Mouse (Mus musculus) liver, embryonic 12.5 days (tissue): ENCODE measurements around the gene Pkdrej. TPM values are rescaled to one million over a fixed set of nuclear protein-coding genes. Genes with fewer than 3 reads are reported as not detected.

Experiments
- ATAC-seq: fragments of 200-750 bp; cut with Nextera tagmentation; 2 replicates; pipeline ENCODE4 v1.8.0; 2017; ENCODE audit warnings: moderate number of reproducible peaks, mild to moderate bottlenecking, moderate library complexity
- H3K27ac ChIP-seq: fragments of 300-500 bp; sonication (generic); 2 replicates; pipeline ENCODE4 v1.5.1; 2016; ENCODE audit warnings: mild to moderate bottlenecking
- H3K27me3 ChIP-seq: fragments of 300-500 bp; sonication (generic); replicated peaks from 2 replicates; pipeline ENCODE4 v1.6.1; 2016; ENCODE audit warnings: mild to moderate bottlenecking, moderate library complexity
- H3K36me3 ChIP-seq: fragments of 300-500 bp; sonication (generic); 2 replicates; pipeline ENCODE4 v1.6.1; 2016; ENCODE audit warnings: mild to moderate bottlenecking, moderate library complexity
- H3K4me1 ChIP-seq: fragments of 300-500 bp; sonication (generic); 2 replicates; pipeline ENCODE4 v1.6.1; 2016
- H3K4me2 ChIP-seq: fragments of 300-500 bp; sonication (generic); 2 replicates; pipeline ENCODE4 v1.6.1; 2016; ENCODE audit warnings: mild to moderate bottlenecking, moderate library complexity
- H3K4me3 ChIP-seq: fragments of 300-500 bp; sonication (generic); 2 replicates; pipeline ENCODE4 v1.5.1; 2016; ENCODE audit warnings: mild to moderate bottlenecking, moderate library complexity
- H3K9ac ChIP-seq: fragments of 300-500 bp; sonication (generic); 2 replicates; pipeline ENCODE4 v1.6.1; 2016; ENCODE audit warnings: mild to moderate bottlenecking, moderate library complexity
- H3K9me3 ChIP-seq: fragments of 300-500 bp; sonication (generic); replicated peaks from 2 replicates; pipeline ENCODE4 v1.6.1; 2016; ENCODE audit warnings: mild to moderate bottlenecking, moderate library complexity
- WGBS: fragments of 180-500 bp; shearing (Covaris S2); methylation state at CpG from one replicate; pipeline ENCODE4 v1.1.7; 2016; ENCODE audit not compliant: insufficient replicate concordance; 5-methylcytosine and 5-hydroxymethylcytosine counted together
- polyA plus RNA-seq: library from polyadenylated mRNA; unstranded; fragments of >200 nt; fragmentation: Nextera tagmentation; extraction: Ambion mirVana; gene quantifications from 2 replicates; pipeline ENCODE4 v1.2.1, GENCODE M21; 2016

The Pkdrej gene
- polyA plus RNA-seq, 1 experiment from 2014 or later, result 0.12 TPM

DNA sequence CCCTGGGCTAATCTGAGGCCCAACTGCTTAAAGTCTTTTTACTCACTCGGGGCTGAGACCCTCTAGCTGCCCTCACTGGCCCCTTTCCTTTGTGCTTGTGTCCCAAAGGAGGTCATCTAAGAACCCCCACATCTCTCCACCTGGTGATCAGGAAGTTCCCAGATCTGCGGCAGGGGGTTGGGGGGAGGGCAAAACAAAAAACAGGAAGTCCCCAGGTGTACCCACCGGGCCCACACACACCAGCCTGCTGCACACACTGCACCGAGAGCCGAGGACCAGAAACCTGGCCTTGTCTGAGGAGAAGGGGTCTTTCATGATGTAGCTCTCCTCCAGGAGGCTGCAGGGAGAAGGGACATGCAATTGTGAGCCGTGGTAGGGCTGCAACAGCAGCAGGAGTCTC lies 13.5 kb downstream of the Pkdrej start:
- Histone ChIP-seq H3K9me3 (no peaks in the 10 kb centered on the region), H3K9ac (no peak overlapping the region), H3K4me1 (peaks cover 33% of the 10 kb centered on the region), H3K27me3 (peaks cover 2% of the 10 kb centered on the region; the same call in 1 of the 2 replicates), H3K4me3 (no peak overlapping the region), H3K4me2 (no peak overlapping the region), H3K27ac (no peak overlapping the region), H3K36me3 (0 out of 2 replicates have a peak, but pooled peaks cover 6% of the 10 kb centered on the region)
- WGBS, result 70% methylated on average over 6 of the region's 6 CpGs
- no peak for ATAC-seq

DNA sequence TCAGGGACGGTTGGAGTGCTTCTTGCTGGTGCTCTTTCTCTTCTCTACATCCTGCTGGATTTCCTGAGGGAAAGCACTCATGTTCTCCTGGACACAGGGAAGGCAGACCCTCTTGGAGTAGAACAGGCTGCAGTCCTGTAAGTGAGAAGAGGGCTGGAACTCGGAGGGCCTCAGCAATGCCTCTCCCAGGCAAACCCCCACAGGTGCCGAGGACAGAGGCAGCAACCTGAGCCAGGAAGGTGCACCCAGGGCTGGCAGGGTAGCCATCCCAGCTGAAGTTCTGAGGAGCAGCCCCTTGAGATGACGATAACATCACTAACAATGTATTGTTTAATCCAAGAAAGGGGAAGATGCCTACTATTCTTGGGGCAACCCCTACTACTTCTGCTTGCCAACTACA lies 14.1 kb downstream of the Pkdrej start:
- Histone ChIP-seq H3K27ac (no peak overlapping the region), H3K9ac (no peak overlapping the region), H3K4me2 (no peak overlapping the region), H3K36me3 (0 out of 2 replicates have a peak, but pooled peaks cover 6% of the 10 kb centered on the region), H3K4me3 (no peak overlapping the region), H3K4me1 (peaks cover 29% of the 10 kb centered on the region), H3K9me3 (no peaks in the 10 kb centered on the region), H3K27me3 (peaks cover 4% of the 10 kb centered on the region; the same call in 1 of the 2 replicates)
- 66% methylated on average over 4 of the region's 4 CpGs for WGBS
- ATAC-seq, result no peak

DNA sequence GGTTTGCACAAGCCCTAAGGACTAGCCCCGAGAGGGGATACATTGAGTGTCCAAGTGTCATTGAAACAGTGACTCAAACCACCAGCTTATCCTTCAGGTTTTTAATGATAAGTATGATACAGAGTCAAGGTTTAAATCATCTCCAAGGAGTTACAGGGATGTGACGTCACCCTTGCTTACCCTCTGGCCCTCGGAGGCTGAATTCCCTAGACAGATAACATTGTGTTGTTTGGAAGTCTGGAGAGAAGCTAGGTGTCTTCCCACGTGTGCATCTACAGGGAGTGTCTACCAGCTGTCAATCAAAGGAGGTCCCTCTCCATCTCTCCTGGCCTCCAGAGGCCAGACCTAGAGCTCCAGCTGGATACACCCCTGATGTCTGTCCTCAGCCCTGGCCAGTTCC lies 14.6 kb downstream of the Pkdrej start:
- 0 out of 2 replicates have a peak, but pooled peaks cover 6% of the 10 kb centered on the region for H3K36me3 ChIP-seq
- 72% methylated on average over 4 of the region's 4 CpGs for WGBS
- no peak overlapping the region for H3K27ac ChIP-seq
- no peaks in the 10 kb centered on the region for H3K9me3 ChIP-seq
- no peak overlapping the region for H3K9ac ChIP-seq
- peaks cover 4% of the 10 kb centered on the region; the same call in 1 of the 2 replicates for H3K27me3 ChIP-seq
- H3K4me1 ChIP-seq, result peaks cover 24% of the 10 kb centered on the region
- no peak overlapping the region for H3K4me2 ChIP-seq
- ATAC-seq, result no peak
- no peak overlapping the region for H3K4me3 ChIP-seq

DNA sequence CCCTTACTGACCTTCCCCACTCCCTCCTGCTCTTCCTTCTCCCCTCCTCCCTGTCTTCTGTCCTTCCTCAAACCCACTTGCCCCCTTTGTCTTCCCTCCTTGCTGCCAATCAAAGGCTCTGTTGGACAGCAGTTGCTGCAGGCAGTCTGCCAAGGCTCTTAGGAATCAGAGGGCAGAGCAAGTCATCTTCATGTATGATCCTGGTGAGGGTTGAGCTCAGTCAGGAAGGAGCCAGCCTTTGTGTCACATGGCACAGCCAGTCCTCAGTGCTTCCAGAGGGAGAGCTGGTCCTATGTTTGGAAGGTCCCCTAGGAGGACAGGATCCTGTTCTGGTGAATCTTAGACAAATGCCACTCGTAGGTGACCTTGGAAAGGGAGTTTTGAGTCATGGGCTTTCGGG lies 18.6 kb downstream of the Pkdrej start:
- Histone ChIP-seq H3K4me3 (no peak overlapping the region), H3K4me1 (no peaks in the 10 kb centered on the region), H3K27me3 (peaks cover 4% of the 10 kb centered on the region; the same call in 1 of the 2 replicates), H3K4me2 (no peak overlapping the region), H3K36me3 (0 out of 2 replicates have a peak, but pooled peaks cover 6% of the 10 kb centered on the region), H3K9me3 (no peaks in the 10 kb centered on the region), H3K27ac (no peak overlapping the region), H3K9ac (no peak overlapping the region)
- ATAC-seq, result no peak
- WGBS, result 54% methylated on average over 2 of the region's 2 CpGs

DNA sequence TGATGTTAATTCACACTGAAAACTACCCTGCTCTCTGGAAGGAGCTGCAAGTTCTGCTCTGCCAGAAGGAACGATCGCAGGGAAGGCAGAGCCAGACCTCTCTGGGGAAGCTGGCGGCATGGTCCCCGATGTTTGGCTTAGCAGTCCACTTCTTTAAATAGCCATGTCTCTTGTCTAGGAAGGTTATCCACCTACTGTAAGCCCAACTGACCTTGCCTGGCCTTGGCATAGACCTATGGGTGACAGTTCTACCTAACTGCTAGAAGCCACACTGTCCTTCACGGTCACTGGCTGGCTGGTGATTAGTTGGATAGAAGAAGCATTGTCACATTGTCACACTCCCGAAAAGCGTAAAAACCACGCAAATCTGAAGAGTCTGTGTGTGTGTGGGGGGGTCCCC lies 22.9 kb downstream of the Pkdrej start:
- Histone ChIP-seq H3K27ac (no peak overlapping the region), H3K27me3 (peaks cover 4% of the 10 kb centered on the region; the same call in 1 of the 2 replicates), H3K4me2 (no peak overlapping the region), H3K4me3 (no peak overlapping the region), H3K9me3 (no peaks in the 10 kb centered on the region), H3K9ac (no peak overlapping the region), H3K4me1 (no peaks in the 10 kb centered on the region), H3K36me3 (no peaks in the 10 kb centered on the region)
- WGBS, result 69% methylated on average over 8 of the region's 8 CpGs
- ATAC-seq, result no peak

DNA sequence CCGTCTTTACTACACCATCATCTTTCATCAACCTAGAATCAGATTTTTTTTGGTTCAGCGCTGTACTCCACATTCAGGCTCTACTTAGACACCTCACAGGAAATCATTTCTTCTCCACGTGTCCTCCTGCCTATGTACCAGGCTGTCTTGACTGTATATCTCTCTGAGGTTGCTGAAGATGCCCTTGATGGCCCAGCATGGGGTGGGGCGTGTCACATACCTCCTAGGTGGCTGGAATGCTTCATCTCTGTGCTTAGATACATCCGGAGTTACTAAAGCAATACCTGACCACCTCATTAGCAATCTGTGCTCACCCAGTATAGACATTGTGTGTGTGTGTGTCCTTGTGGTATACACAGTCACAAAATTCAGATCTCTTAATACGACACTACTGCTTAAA lies 26.0 kb downstream of the Pkdrej start:
- 58% methylated on average over 6 of the region's 6 CpGs for WGBS
- no peaks in the 10 kb centered on the region for H3K9me3 ChIP-seq
- no peaks in the 10 kb centered on the region for H3K4me1 ChIP-seq
- no peak overlapping the region for H3K27ac ChIP-seq
- H3K4me2 ChIP-seq, result no peak overlapping the region
- H3K36me3 ChIP-seq, result no peaks in the 10 kb centered on the region
- no peak overlapping the region for H3K4me3 ChIP-seq
- 0 out of 2 replicates have a peak, but pooled peaks cover 4% of the 10 kb centered on the region for H3K27me3 ChIP-seq
- no peak overlapping the region for H3K9ac ChIP-seq
- no peak for ATAC-seq

DNA sequence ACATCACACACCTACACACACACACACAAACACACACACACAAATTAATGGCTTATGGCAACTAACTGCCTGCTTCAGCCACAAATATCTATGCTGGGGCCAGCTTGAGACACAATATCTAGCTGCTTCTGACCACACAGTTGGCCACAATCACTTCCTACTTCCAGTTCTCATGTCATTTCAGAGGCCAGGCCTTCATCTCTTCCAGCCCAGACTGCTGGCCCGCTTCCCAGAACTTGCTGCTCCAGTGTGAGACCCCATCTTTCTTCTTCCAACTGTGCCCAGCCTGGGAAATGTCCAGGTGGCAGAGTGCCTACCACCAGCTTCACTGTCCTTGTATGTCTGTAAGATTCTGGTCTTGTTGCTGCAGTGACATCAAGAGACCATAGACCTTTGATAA lies 28.7 kb downstream of the Pkdrej start:
- Histone ChIP-seq H3K27ac (no peak overlapping the region), H3K4me1 (no peaks in the 10 kb centered on the region), H3K27me3 (0 out of 2 replicates have a peak, but pooled peaks cover 4% of the 10 kb centered on the region), H3K9ac (no peak overlapping the region), H3K4me3 (no peak overlapping the region), H3K9me3 (no peaks in the 10 kb centered on the region), H3K4me2 (no peak overlapping the region), H3K36me3 (no peaks in the 10 kb centered on the region)
- 23% methylated on average over 1 of the region's 1 CpGs for WGBS
- ATAC-seq, result no peak

DNA sequence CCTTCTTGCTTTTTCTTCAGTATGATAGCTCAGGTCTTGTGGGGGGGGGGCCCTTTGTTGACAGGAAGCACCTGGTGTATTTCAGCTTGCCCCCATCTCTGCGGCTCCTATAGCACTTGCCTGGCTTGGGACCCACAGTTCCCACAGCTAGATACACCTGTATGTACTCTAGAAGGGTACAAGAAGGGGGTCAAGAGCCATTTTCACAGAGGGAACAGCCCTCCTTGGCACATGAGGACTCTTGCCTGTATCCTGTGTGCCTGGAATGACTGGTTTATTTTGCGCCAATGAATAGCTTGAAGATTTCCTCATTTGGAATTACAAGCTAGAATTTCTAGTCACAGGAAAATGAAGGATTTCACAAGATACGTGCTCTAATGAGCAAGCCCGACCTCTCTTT lies 30.1 kb downstream of the Pkdrej start:
- 0 out of 2 replicates have a peak, but pooled peaks cover 5% of the 10 kb centered on the region for H3K4me1 ChIP-seq
- H3K4me3 ChIP-seq, result no peak overlapping the region
- H3K9ac ChIP-seq, result no peak overlapping the region
- H3K27ac ChIP-seq, result no peak overlapping the region
- 69% methylated on average over 4 of the region's 4 CpGs for WGBS
- no peaks in the 10 kb centered on the region for H3K36me3 ChIP-seq
- H3K27me3 ChIP-seq, result 0 out of 2 replicates have a peak, but pooled peaks cover 4% of the 10 kb centered on the region
- no peak for ATAC-seq
- no peak overlapping the region for H3K4me2 ChIP-seq
- no peaks in the 10 kb centered on the region for H3K9me3 ChIP-seq

DNA sequence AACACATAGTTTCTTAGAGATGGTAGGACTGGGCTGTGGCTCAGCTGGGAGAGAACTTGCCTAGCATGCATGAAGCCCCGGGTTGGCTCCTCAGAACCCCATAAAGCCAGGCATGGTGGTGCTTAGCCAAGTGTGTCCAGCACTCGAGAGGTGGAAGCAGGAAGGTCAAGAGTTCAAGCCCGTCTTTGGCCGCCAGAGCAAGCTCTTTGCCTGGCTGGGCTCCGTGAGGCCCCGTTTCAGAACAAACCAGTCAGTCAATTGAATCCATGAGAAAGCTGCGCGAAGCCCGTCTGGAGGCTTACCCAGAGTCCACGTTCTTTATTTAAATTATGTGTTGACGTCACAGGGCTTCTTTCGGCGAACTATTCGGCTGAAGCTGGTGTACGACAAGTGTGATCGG lies 32.9 kb downstream of the Pkdrej start:
- 0 out of 2 replicates have a peak, but pooled peaks cover 5% of the 10 kb centered on the region for H3K4me1 ChIP-seq
- H3K4me2 ChIP-seq, result no peak overlapping the region
- H3K36me3 ChIP-seq, result no peaks in the 10 kb centered on the region
- H3K4me3 ChIP-seq, result no peak overlapping the region
- H3K27ac ChIP-seq, result no peak overlapping the region
- H3K9me3 ChIP-seq, result no peaks in the 10 kb centered on the region
- H3K9ac ChIP-seq, result no peak overlapping the region
- peaks cover 10% of the 10 kb centered on the region; the same call in 1 of the 2 replicates for H3K27me3 ChIP-seq
- 69% methylated on average over 16 of the region's 16 CpGs for WGBS
- no peak for ATAC-seq

DNA sequence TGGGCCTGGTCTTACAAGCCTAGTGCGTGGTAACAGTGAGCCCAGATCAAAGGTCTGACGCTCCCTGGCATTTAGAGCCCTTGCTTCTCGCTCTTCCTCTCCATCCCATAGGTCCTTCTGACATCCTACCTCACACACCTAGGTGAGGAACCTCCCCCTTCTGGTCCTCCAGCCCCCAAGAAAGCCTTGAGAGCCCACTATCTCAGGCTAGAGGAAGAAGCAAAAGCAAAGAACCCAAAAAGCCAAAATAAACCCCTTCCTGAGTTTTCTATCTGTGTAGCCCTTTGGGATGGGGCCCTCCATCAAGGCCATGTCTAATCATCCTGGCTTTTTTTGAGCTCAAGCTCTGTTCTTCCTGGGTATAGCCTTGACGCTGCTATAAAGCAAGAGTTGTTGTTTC lies 33.5 kb downstream of the Pkdrej start:
- no peaks in the 10 kb centered on the region for H3K36me3 ChIP-seq
- WGBS, result 69% methylated on average over 4 of the region's 4 CpGs
- no peak overlapping the region for H3K4me3 ChIP-seq
- no peaks in the 10 kb centered on the region for H3K9me3 ChIP-seq
- no peak overlapping the region for H3K9ac ChIP-seq
- ATAC-seq, result no peak
- H3K27me3 ChIP-seq, result peaks cover 9% of the 10 kb centered on the region; the same call in 1 of the 2 replicates
- 0 out of 2 replicates have a peak, but pooled peaks cover 5% of the 10 kb centered on the region for H3K4me1 ChIP-seq
- no peak overlapping the region for H3K27ac ChIP-seq
- no peak overlapping the region for H3K4me2 ChIP-seq

DNA sequence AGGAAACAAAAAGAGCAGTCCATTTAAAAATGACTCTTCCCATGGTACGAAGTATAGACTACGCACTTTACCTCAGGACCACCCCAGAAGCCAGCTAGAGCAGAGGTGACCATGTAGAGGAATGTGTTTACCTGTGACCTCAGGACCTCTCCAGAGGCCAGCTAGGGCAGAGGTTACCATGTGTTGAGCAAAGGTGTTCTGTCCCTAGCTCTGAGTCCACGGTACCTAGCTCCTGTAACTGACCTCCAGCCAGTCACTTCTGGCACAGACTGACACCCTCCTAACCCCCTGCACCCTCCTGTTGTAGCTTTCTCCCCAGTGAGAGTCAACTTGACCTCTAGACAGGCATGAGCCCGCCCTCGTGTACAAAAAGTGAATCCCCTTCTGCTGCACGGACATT lies 34.1 kb downstream of the Pkdrej start:
- H3K4me2 ChIP-seq, result no peak overlapping the region
- H3K27ac ChIP-seq, result no peak overlapping the region
- H3K9ac ChIP-seq, result no peak overlapping the region
- H3K36me3 ChIP-seq, result no peaks in the 10 kb centered on the region
- 0 out of 2 replicates have a peak, but pooled peaks cover 5% of the 10 kb centered on the region for H3K4me1 ChIP-seq
- 73% methylated on average over 6 of the region's 6 CpGs for WGBS
- no peaks in the 10 kb centered on the region for H3K9me3 ChIP-seq
- H3K27me3 ChIP-seq, result peaks cover 6% of the 10 kb centered on the region; the same call in 1 of the 2 replicates
- peak; percentile 55; the same call in 1 of the 2 replicates for ATAC-seq
- H3K4me3 ChIP-seq, result no peak overlapping the region

DNA sequence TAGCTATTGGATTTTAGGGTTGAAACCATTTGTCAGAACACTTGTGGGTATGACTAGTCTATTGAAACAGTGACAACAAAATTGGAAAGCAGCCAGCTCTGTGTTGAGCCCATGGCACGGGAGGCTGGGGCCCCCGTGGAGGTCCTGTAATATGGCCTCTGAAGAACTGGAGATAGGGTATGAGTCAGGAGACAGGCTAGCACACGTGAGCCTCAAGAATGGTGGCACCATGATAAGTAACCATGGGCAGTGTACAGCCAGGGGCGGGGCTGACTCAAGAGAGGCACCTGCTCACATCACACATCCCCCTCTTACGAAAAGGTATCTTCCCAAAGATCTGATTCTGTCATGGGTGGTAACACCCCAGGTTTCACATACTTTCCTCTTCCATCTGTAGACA lies 34.8 kb downstream of the Pkdrej start:
- Histone ChIP-seq H3K4me1 (0 out of 2 replicates have a peak, but pooled peaks cover 5% of the 10 kb centered on the region), H3K27me3 (peaks cover 6% of the 10 kb centered on the region; the same call in 1 of the 2 replicates), H3K27ac (no peak overlapping the region), H3K9me3 (no peaks in the 10 kb centered on the region), H3K4me3 (no peak overlapping the region), H3K36me3 (no peaks in the 10 kb centered on the region), H3K9ac (no peak overlapping the region), H3K4me2 (no peak overlapping the region)
- ATAC-seq, result no peak
- 59% methylated on average over 5 of the region's 5 CpGs for WGBS

DNA sequence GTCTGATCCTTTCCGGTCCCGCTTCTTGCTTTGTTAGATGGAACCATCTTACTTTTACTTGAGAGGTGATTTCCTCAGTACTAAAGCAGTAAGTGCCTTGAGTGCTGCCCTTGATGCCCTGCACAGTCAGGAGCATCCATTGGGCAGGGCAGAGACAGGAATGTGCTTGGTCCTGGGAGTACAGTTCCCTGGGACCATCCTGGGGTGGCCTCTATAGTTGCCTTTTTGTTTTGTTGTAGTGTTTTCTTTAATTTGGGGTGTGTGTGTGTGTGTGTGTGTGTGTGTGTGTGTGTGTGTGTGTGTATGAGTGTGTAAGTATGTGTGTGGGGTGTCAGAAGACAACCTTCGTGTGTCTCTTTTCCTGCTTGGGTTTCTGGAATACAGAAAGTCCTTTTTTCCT lies 37.2 kb downstream of the Pkdrej start:
- Histone ChIP-seq H3K27ac (no peak overlapping the region), H3K4me2 (no peak overlapping the region), H3K4me3 (no peak overlapping the region), H3K4me1 (0 out of 2 replicates have a peak, but pooled peaks cover 5% of the 10 kb centered on the region), H3K9ac (no peak overlapping the region), H3K9me3 (no peaks in the 10 kb centered on the region), H3K36me3 (no peaks in the 10 kb centered on the region), H3K27me3 (peaks cover 6% of the 10 kb centered on the region; the same call in 1 of the 2 replicates)
- WGBS, result 76% methylated on average over 3 of the region's 3 CpGs
- no peak for ATAC-seq
